Mouse (Mus musculus) embryonic facial prominence, embryonic 11.5 days (tissue): ENCODE data around the gene 2210011C24Rik. TPM values are rescaled to one million over a fixed set of nuclear protein-coding genes. Genes with fewer than 3 reads are reported as not detected.

Experiments
- ATAC-seq: fragments of 200-750 bp; cut with Nextera tagmentation; replicated peaks from 2 replicates; pipeline ENCODE4 v1.8.0; 2017; ENCODE audit warnings: low read depth; ENCODE audit not compliant: insufficient number of reproducible peaks, low FRiP score, low TSS enrichment
- DNase-seq: peaks from one replicate; pipeline ENCODE4 v3.0.0-alpha.2; 2015; ENCODE audit warnings: low spot score
- H3K27ac ChIP-seq: fragments of 300-500 bp; sonication (generic); replicated peaks from 2 replicates; pipeline ENCODE4 v1.5.1; 2014; ENCODE audit warnings: mild to moderate bottlenecking, low read depth, low read length, control low read depth
- H3K27me3 ChIP-seq: fragments of 300-500 bp; sonication (generic); 2 replicates; pipeline ENCODE4 v1.6.1; 2014; ENCODE audit warnings: mild to moderate bottlenecking, low read length, moderate library complexity, mixed read lengths; ENCODE audit not compliant: control insufficient read depth, insufficient read depth
- H3K36me3 ChIP-seq: fragments of 300-500 bp; sonication (generic); replicated peaks from 2 replicates; pipeline ENCODE4 v1.6.1; 2014; ENCODE audit warnings: low read depth, mild to moderate bottlenecking, low read length, moderate library complexity, mixed read lengths; ENCODE audit not compliant: control insufficient read depth, insufficient read depth
- H3K4me1 ChIP-seq: fragments of 300-500 bp; sonication (generic); 2 replicates; pipeline ENCODE4 v1.6.1; 2014; ENCODE audit warnings: low read length, mixed read lengths; ENCODE audit not compliant: control insufficient read depth, insufficient read depth
- H3K4me2 ChIP-seq: fragments of 300-500 bp; sonication (generic); 2 replicates; pipeline ENCODE4 v1.6.1; 2014; ENCODE audit warnings: low read depth, mild to moderate bottlenecking, control low read depth, low read length, moderate library complexity
- H3K4me3 ChIP-seq: fragments of 300-500 bp; sonication (generic); 2 replicates; pipeline ENCODE4 v1.5.1; 2014; ENCODE audit warnings: low read depth, low read length, control low read depth
- H3K9ac ChIP-seq: fragments of 300-500 bp; sonication (generic); replicated peaks from 2 replicates; pipeline ENCODE4 v1.6.1; 2014; ENCODE audit warnings: mild to moderate bottlenecking, control low read depth, low read length
- H3K9me3 ChIP-seq: fragments of 300-500 bp; sonication (generic); replicated peaks from 2 replicates; pipeline ENCODE4 v1.6.1; 2016; ENCODE audit warnings: mild to moderate bottlenecking, low read length, inconsistent platforms, mixed read lengths; ENCODE audit not compliant: control insufficient read depth
- WGBS: fragments of 180-500 bp; shearing (Covaris S2); extraction: QIAGEN DNeasy Blood & Tissue Kit; methylation state at CpG from one replicate; pipeline ENCODE4 v1.1.7; 2014; 5-methylcytosine and 5-hydroxymethylcytosine counted together
- polyA plus RNA-seq: library from polyadenylated mRNA; unstranded; fragments of >200 nt; fragmentation: Nextera tagmentation; extraction: Ambion mirVana; gene quantifications from 2 replicates; pipeline ENCODE4 v1.2.1, GENCODE M21; 2014

The 2210011C24Rik gene
- polyA plus RNA-seq, 1 experiment from 2014 or later: not detected

- WGBS: 66% methylated on average over 6 of the region's 6 CpGs
- ATAC-seq (no peak), DNase-seq (no peak)
- Histone ChIP-seq H3K27ac (no peak overlapping the region), H3K27me3 (no peaks in the 10 kb centered on the region; the same call in 1 of the 2 replicates), H3K9me3 (no peaks in the 10 kb centered on the region), H3K4me3 (peak overlapping the region; percentile 48), H3K9ac (peak overlapping the region; percentile 65), H3K4me1 (peaks cover 6% of the 10 kb centered on the region), H3K36me3 (no peaks in the 10 kb centered on the region; the same call in 1 of the 2 replicates), H3K4me2 (peak overlapping the region; percentile 81)
Measured at GRCm38 (mm10) chr8:84003612-84004246, 8.2 kb downstream of the 2210011C24Rik start.

DNA sequence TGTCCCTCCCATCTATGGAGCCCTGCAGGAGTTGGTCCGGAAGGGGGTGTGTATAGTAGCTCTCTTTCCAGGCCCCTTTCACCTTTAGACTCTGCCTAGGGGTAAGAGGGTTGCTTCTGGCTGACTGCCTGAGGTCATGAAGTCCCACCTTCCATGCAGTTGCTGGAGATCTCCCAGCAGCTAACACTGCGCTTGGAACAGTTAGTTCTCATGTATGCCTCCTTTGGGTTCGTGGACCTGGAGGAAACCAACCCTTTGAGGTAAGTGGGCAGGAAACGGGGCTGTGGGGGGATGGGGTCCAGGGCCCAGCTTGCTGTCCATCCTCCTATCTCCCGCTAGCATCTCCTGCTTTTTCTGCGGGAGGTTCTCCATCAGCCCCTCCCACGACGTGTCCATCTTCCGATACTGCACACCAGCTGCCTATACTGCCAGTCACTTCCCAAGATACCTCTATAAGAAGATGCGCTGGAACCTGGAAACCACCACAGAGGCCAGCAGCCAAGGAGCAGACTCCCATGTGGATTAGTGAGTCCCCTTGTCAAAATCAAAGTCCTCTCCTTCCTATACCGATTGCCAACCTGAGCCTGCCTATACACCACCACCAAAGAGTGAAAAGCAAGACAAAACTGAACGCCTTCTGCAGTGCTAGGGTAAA lies 8.9 kb downstream of the 2210011C24Rik start:
- no peak overlapping the region for H3K4me2 ChIP-seq
- no peak overlapping the region for H3K27ac ChIP-seq
- H3K36me3 ChIP-seq: no peaks in the 10 kb centered on the region; the same call in 1 of the 2 replicates
- H3K4me3 ChIP-seq: no peak overlapping the region
- H3K4me1 ChIP-seq: peaks cover 6% of the 10 kb centered on the region
- WGBS: 52% methylated on average over 12 of the region's 12 CpGs
- ATAC-seq: no peak
- DNase-seq: no peak
- no peaks in the 10 kb centered on the region for H3K9me3 ChIP-seq
- no peaks in the 10 kb centered on the region; the same call in 1 of the 2 replicates for H3K27me3 ChIP-seq
- no peak overlapping the region for H3K9ac ChIP-seq

DNA sequence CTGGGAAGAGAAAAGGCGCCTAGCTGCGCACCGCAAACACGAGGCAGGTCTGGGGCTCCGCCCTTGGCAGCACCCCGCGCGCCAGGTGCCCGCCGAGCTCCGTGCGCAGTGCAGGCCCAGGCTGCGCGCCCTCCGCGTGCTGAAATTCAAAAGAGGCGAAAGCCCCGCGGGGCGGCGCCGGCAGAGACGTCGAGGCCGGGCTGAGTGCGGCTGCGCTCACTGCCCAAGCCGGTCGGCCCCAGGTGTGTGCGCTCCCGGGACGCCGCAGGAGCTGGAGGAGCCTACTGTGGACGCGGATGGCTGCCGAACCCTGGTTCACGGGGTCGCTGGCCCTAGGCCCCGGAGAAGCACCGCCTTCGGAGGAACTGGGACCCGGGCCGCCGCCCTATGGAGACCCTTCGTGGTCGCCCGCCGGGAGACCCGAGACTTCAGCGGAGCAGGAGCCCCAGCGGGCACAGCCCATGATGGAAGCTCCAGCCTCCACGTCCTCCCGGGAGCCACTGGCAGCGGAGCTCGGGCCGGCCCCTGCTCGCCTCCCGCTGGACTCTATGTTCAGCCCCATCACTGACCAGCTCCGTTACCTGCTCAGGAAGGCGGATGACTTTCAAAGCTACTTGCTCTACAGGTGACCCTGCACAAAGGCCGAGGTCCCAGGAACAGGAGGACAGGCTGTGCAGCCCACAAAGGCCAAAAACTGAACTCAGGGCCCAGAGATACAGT lies 10.5 kb downstream of the 2210011C24Rik start, which contains the start of gene 1700067K01Rik:
1700067K01Rik (plus strand) TSS at position 222 of the 720 bp plus-strand sequence.
- Histone ChIP-seq H3K9ac (0 out of 2 replicates have a peak within 1 kb of the TSS, but pooled peaks have one; percentile 33), H3K4me2 (peak within 1 kb of the TSS; percentile 26; the same call in 1 of the 2 replicates), H3K27ac (no peak within 1 kb of the TSS), H3K36me3 (no peaks in the 10 kb centered on the region; the same call in 1 of the 2 replicates), H3K9me3 (no peaks in the 10 kb centered on the region), H3K4me1 (peaks cover 6% of the 10 kb centered on the region), H3K27me3 (no peaks in the 10 kb centered on the region; the same call in 1 of the 2 replicates), H3K4me3 (peak within 1 kb of the TSS; percentile 13; the same call in 1 of the 2 replicates)
- WGBS: 21% methylated on average over 57 of the region's 61 CpGs
- DNase-seq (no peak), ATAC-seq (no peak)

GRCm38 (mm10) chr8:83999825-84000224 lies 12.1 kb downstream of the 2210011C24Rik start:
- Histone ChIP-seq H3K36me3 (no peaks in the 10 kb centered on the region; the same call in 1 of the 2 replicates), H3K4me3 (no peak overlapping the region), H3K4me2 (no peak overlapping the region), H3K9me3 (no peaks in the 10 kb centered on the region), H3K4me1 (peaks cover 6% of the 10 kb centered on the region), H3K27me3 (no peaks in the 10 kb centered on the region; the same call in 1 of the 2 replicates), H3K9ac (no peak overlapping the region), H3K27ac (no peak overlapping the region)
- WGBS: 76% methylated on average over 2 of the region's 2 CpGs
- DNase-seq (no peak), ATAC-seq (no peak)

DNA sequence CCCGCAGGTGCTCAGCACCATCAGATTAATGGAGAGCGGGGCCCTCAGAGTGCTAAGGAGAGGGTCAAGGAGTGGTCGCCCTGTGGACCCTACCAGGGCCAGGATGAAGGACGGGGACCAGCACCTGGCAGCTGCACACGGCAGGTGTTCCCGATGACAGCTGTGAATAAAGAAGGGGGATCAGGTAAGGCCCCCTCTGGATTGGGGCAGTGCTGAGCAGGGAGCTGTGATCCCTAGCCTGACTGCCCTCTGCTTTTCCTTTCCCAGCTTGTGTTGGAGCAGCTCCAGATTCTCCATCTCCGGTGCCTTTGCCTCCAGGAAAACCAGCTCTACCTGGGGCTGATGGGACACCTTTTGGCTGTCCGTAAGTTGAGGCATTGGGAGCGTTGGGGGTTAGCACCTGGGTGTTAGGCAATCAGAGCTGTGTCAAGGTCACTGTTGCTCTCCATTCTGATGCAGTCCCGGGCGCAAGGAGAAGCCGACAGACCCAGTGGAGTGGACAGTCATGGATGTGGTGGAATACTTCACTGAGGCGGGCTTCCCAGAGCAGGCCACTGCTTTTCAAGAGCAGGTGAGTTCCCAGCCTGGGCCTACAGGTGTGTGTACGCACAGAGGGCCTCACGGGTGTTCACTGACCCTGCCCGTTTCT lies 12.8 kb downstream of the 2210011C24Rik start:
- WGBS: 66% methylated on average over 16 of the region's 16 CpGs
- Histone ChIP-seq H3K27ac (no peak overlapping the region), H3K9me3 (no peaks in the 10 kb centered on the region), H3K9ac (peak overlapping the region; percentile 84), H3K4me2 (peak overlapping the region; percentile 84), H3K4me3 (peak overlapping the region; percentile 84), H3K36me3 (no peaks in the 10 kb centered on the region; the same call in 1 of the 2 replicates), H3K4me1 (peaks cover 6% of the 10 kb centered on the region), H3K27me3 (no peaks in the 10 kb centered on the region; the same call in 1 of the 2 replicates)
- DNase-seq (no peak), ATAC-seq (no peak)

DNA sequence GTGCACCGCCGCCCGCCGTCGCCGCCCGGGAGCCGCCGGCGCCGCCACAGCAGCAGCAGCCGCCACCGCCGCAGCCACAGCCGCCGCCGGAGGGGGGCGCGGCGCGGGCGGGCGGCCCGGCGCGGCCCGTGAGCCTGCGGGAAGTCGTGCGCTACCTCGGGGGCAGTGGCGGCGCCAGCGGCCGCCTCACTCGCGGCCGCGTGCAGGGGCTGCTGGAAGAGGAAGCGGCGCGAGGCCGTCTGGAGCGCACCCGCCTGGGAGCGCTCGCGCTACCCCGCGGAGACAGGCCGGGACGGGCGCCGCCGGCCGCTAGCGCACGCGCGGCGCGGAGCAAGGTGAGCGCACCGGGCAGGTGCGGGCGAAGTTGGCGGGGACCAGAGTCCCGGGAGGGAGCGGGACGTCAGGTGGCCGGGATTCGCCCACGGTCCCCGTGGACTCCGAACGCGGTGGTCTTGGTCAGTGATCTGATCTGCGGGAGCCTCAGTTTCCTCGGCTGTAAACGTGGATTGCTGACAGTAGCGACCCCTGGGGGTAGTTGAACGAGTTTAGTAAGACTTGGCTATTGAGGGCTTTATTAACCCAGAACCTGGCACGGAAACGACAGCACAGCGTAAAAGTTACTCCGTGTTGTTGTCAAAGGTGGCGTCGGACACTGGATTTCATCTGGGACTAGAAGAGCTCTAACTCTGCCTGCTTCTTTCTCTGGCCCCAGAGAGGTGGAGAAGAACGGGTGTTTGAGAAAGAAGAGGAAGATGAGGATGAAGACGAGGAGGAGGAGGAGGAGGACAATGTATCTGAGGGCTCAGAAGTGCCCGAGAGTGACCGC lies 13.5 kb downstream of the 2210011C24Rik start:
- no peaks in the 10 kb centered on the region for H3K9me3 ChIP-seq
- H3K27me3 ChIP-seq: no peaks in the 10 kb centered on the region; the same call in 1 of the 2 replicates
- peaks cover 6% of the 10 kb centered on the region for H3K4me1 ChIP-seq
- H3K4me3 ChIP-seq: peak overlapping the region; percentile 84
- H3K9ac ChIP-seq: peak overlapping the region; percentile 84
- peak overlapping the region; percentile 81 for H3K27ac ChIP-seq
- peak; percentile 82 for DNase-seq
- no peak for ATAC-seq
- no peaks in the 10 kb centered on the region; the same call in 1 of the 2 replicates for H3K36me3 ChIP-seq
- peak overlapping the region; percentile 84 for H3K4me2 ChIP-seq
- 1% methylated on average over 58 of the region's 92 CpGs for WGBS
